Mouse (Mus musculus): ENCODE measurements at regions not wholly inside any gene's neighbourhood (a gene's known extent, or its start where the extent isn't known, plus 50 kb on each side); places are given as distances from the start of the nearest gene placed in this dataset.
A peak's percentile ranks its signal among the peaks of the same experiment; 100 is the strongest.

DNA sequence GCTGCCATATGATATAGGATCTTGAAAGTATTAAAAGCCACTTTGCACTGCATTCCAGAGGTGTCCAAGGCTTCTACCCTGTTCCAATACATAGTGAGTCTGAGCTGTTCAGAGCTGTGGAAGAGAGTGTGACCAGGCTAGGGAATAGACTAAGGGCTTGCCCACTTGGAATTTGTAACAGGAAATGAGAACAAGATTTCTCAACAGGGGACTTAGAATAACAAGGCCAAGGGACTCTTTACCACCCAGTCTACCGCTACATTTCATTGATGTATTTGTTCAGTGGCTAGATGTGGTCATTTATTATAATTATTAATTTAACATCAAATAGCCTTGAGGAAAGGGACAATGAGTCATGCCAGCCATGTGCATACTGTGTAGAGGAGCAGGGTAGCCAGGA lies 202.3 kb upstream of the Nampt start:
- no peak for ATAC-seq (replicated peaks)
- H3K4me2 ChIP-seq (replicated peaks): no peak overlapping the region
- H3K27me3 ChIP-seq: no peaks in the 10 kb centered on the region
- H3K4me3 ChIP-seq: no peak overlapping the region
- no peaks in the 10 kb centered on the region for H3K36me3 ChIP-seq
- H3K4me1 ChIP-seq: no peaks in the 10 kb centered on the region
- no peak overlapping the region for H3K9ac ChIP-seq (replicated peaks)
- 100% methylated on average over 1 of the region's 1 CpGs for WGBS
- H3K9me3 ChIP-seq: no peaks in the 10 kb centered on the region
- no peak overlapping the region for H3K27ac ChIP-seq (replicated peaks)

- no peak overlapping the region for H3K9ac ChIP-seq (replicated peaks)
- no peak overlapping the region for H3K27ac ChIP-seq (replicated peaks)
- H3K4me2 ChIP-seq (replicated peaks): no peak overlapping the region
- H3K9me3 ChIP-seq: no peaks in the 10 kb centered on the region
- no peaks in the 10 kb centered on the region for H3K36me3 ChIP-seq
- no peaks in the 10 kb centered on the region for H3K4me1 ChIP-seq
- H3K4me3 ChIP-seq: no peak overlapping the region
- 58% methylated on average over 4 of the region's 4 CpGs for WGBS
- no peaks in the 10 kb centered on the region for H3K27me3 ChIP-seq
- no peak for ATAC-seq (replicated peaks)
Measured at GRCm38 (mm10) chr12:32619830-32620229, 199.5 kb upstream of the Nampt start.

DNA sequence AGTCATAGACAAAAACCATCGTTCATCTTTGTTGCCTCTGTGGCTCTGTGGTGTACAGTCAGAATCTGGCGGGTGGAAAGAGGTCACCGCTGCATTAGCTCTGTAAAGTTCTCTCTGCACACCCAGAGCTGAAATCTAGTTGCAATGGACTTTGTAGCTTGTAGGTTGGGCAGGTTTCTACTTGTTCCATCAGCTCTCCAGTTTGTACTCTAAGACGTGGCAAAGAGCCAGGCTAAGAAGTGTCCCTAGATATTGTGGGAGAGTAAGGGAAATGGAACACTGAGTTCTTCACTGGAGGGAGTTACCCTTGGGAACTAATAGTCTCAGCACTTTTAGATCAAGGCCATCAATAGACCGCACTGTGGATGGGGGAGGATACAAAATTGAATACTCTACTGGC lies 197.6 kb upstream of the Nampt start:
- H3K4me3 ChIP-seq: no peak overlapping the region
- ATAC-seq (replicated peaks): no peak

DNA sequence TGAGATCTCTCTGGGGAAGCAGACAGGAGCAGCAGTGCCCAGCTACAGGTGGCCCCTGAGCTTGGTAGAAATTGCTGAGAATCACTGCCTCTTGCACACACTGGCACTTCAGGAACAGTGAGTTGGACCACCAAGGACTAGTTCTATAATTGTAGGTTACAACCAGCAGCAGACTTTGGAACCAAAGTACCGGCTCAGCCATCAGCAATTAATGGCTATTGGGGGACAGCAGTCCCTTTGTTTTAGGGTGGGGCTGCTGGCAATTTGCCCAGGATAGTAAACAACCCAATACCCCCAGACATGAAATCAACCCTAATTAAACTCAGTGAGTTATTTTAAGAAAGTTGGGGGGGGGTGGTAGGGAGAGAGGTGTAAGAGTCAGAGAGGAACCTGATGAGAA lies 190.8 kb upstream of the Nampt start:
- no peak overlapping the region for H3K9ac ChIP-seq (replicated peaks)
- ATAC-seq (replicated peaks): no peak; the same call in 1 of the 2 replicates
- no peak overlapping the region for H3K4me2 ChIP-seq (replicated peaks)
- H3K36me3 ChIP-seq: no peaks in the 10 kb centered on the region
- H3K4me1 ChIP-seq: peaks cover 6% of the 10 kb centered on the region; the same call in 1 of the 2 replicates
- 41% methylated on average over 1 of the region's 1 CpGs for WGBS
- no peaks in the 10 kb centered on the region for H3K27me3 ChIP-seq
- H3K9me3 ChIP-seq: no peaks in the 10 kb centered on the region
- no peak overlapping the region for H3K4me3 ChIP-seq
- H3K27ac ChIP-seq (replicated peaks): no peak overlapping the region

More for the DNA sequence above, 197.6 kb upstream of the Nampt start:
- H3K4me2 ChIP-seq (replicated peaks): no peak overlapping the region
- H3K4me1 ChIP-seq: no peaks in the 10 kb centered on the region
- H3K27ac ChIP-seq (replicated peaks): no peak overlapping the region
- no peaks in the 10 kb centered on the region for H3K36me3 ChIP-seq
- no peaks in the 10 kb centered on the region for H3K9me3 ChIP-seq
- no peak overlapping the region for H3K9ac ChIP-seq (replicated peaks)
- WGBS: 94% methylated on average over 5 of the region's 5 CpGs
- H3K27me3 ChIP-seq: no peaks in the 10 kb centered on the region

GRCm38 (mm10) chr12:32632935-32633334 lies 186.4 kb upstream of the Nampt start:
- Histone ChIP-seq H3K27me3 (no peaks in the 10 kb centered on the region; the same call in 1 of the 2 replicates), H3K9ac (replicated peaks) (no peak overlapping the region), H3K36me3 (no peaks in the 10 kb centered on the region), H3K27ac (replicated peaks) (no peak overlapping the region), H3K4me2 (replicated peaks) (no peak overlapping the region), H3K4me3 (no peak overlapping the region), H3K4me1 (peaks cover 8% of the 10 kb centered on the region), H3K9me3 (no peaks in the 10 kb centered on the region)
- no peak for ATAC-seq (replicated peaks)
- WGBS: 9% methylated on average over 3 of the region's 3 CpGs

- Histone ChIP-seq H3K27me3 (no peaks in the 10 kb centered on the region; the same call in 1 of the 2 replicates), H3K4me2 (replicated peaks) (no peak overlapping the region), H3K4me3 (no peak overlapping the region), H3K9ac (replicated peaks) (no peak overlapping the region), H3K4me1 (peaks cover 8% of the 10 kb centered on the region), H3K9me3 (no peaks in the 10 kb centered on the region), H3K27ac (replicated peaks) (no peak overlapping the region), H3K36me3 (no peaks in the 10 kb centered on the region)
- ATAC-seq (replicated peaks): no peak
- WGBS: 68% methylated on average over 5 of the region's 5 CpGs
Measured at GRCm38 (mm10) chr12:32635055-32635454, 184.3 kb upstream of the Nampt start.

GRCm38 (mm10) chr12:32637400-32638100 lies 181.8 kb upstream of the Nampt start:
- peaks cover 8% of the 10 kb centered on the region for H3K4me1 ChIP-seq
- H3K27ac ChIP-seq (replicated peaks): no peak overlapping the region
- H3K27me3 ChIP-seq: no peaks in the 10 kb centered on the region; the same call in 1 of the 2 replicates
- no peak overlapping the region for H3K4me3 ChIP-seq
- H3K9ac ChIP-seq (replicated peaks): no peak overlapping the region
- H3K9me3 ChIP-seq: no peaks in the 10 kb centered on the region
- no peak overlapping the region for H3K4me2 ChIP-seq (replicated peaks)
- peak; percentile 52; the same call in 1 of the 2 replicates for ATAC-seq (replicated peaks)
- H3K36me3 ChIP-seq: no peaks in the 10 kb centered on the region
- WGBS: 2% methylated on average over 8 of the region's 8 CpGs

DNA sequence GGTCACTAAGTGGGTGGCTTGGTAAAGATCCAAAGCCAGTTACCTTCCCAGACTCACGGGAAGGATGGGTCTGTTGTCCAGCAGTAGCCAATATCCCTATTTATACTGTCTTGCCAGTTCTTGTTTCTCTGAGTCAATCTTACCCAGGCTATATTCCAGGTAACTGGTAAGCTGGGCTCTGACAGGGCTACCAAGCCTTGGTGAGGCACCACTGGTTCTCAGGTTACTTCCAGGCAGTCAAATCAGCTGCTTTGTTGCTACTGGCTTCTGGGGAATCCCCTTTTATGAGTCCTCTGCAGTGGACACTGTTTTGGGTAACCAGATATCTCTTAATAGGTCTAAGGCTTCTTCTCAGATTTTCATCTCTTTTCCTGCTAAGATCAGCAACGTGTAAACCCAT lies 178.8 kb upstream of the Nampt start:
- Histone ChIP-seq H3K27ac (replicated peaks) (no peak overlapping the region), H3K4me1 (peaks cover 2% of the 10 kb centered on the region; the same call in 1 of the 2 replicates), H3K9me3 (no peaks in the 10 kb centered on the region), H3K36me3 (no peaks in the 10 kb centered on the region), H3K4me3 (no peak overlapping the region), H3K4me2 (replicated peaks) (no peak overlapping the region), H3K9ac (replicated peaks) (no peak overlapping the region), H3K27me3 (no peaks in the 10 kb centered on the region)
- 83% methylated on average over 2 of the region's 2 CpGs for WGBS
- no peak for ATAC-seq (replicated peaks)

DNA sequence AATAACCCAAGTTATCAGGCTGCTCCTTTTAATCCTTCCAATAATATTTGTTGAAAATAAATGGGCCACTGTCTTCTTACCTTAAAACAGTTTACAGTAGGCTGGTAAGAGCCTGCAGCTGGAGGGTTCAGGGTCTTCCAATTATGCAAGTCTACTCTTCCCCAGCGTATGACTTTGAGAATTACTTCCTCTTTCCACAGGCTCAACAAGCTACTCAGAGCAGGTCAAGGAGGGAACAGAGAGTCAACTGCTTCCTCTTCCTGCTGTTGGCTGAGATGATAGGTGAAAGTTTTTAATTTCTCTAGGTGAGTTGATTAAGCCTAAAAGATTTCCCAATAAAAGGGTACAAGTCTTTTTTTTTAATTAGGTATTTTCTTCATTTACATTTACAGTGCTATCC lies 176.9 kb upstream of the Nampt start:
- Histone ChIP-seq H3K27ac (replicated peaks) (no peak overlapping the region), H3K9me3 (no peaks in the 10 kb centered on the region), H3K4me2 (replicated peaks) (no peak overlapping the region), H3K36me3 (no peaks in the 10 kb centered on the region), H3K9ac (replicated peaks) (no peak overlapping the region), H3K4me3 (no peak overlapping the region), H3K27me3 (no peaks in the 10 kb centered on the region), H3K4me1 (no peaks in the 10 kb centered on the region)
- ATAC-seq (replicated peaks): no peak
- whole genome bisulfite sequencing: 92% methylated on average over 1 of the region's 1 CpGs

DNA sequence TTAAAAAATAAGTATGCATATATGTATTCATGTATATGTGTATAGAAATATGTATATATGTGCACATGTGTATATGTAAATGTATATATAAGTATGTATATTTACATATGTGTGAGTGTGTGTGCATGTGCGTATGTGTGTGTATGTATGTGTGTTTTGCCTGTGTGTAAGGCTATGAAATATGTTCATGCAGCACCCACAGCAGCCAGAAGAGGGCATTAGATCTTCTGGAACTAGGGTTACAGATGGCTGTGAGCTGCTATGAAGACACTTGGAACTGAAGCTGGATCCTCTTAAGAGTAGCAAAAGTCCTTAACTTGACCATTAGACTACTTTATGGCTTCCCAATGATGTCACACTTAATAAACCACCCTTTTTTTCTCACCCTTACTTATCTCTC lies 166.2 kb upstream of the Nampt start:
- ATAC-seq (replicated peaks): no peak
- no peak overlapping the region for H3K9ac ChIP-seq (replicated peaks)
- no peak overlapping the region for H3K4me2 ChIP-seq (replicated peaks)
- H3K4me1 ChIP-seq: no peaks in the 10 kb centered on the region
- no peaks in the 10 kb centered on the region for H3K27me3 ChIP-seq
- H3K4me3 ChIP-seq: no peak overlapping the region
- WGBS: 97% methylated on average over 1 of the region's 1 CpGs
- no peak overlapping the region for H3K27ac ChIP-seq (replicated peaks)
- H3K36me3 ChIP-seq: no peaks in the 10 kb centered on the region
- no peaks in the 10 kb centered on the region for H3K9me3 ChIP-seq

- Histone ChIP-seq H3K27me3 (no peaks in the 10 kb centered on the region), H3K9ac (replicated peaks) (no peak overlapping the region), H3K36me3 (no peaks in the 10 kb centered on the region), H3K27ac (replicated peaks) (no peak overlapping the region), H3K4me2 (replicated peaks) (no peak overlapping the region), H3K4me3 (no peak overlapping the region), H3K9me3 (no peaks in the 10 kb centered on the region), H3K4me1 (no peaks in the 10 kb centered on the region)
- 77% methylated on average over 2 of the region's 2 CpGs for WGBS
- no peak for ATAC-seq (replicated peaks)
Measured at GRCm38 (mm10) chr12:32656194-32656593, 163.2 kb upstream of the Nampt start.

- WGBS: 87% methylated on average over 8 of the region's 8 CpGs
Measured at GRCm38 (mm10) chr12:32661782-32662413, 157.4 kb upstream of the Nampt start.

DNA sequence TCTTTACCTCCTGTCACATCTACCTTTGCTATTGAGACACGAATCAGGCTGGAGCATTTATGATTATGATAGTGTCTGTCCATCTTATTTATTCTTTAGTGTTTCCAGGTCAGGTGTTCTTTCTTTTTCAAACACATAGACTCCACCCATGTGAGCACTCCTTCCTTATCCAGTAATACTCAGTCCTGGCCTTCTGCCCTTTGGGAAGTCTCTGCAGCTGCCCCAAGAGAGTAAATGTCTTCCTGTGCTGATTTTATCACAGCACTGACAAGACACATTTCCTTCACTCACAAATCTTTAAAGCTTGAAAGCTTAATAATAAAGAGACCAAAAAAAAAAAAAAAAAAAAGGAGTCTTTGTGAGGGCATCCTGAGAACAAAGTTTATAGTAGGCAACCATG lies 153.3 kb upstream of the Nampt start:
- no peak overlapping the region for H3K4me2 ChIP-seq (replicated peaks)
- ATAC-seq (replicated peaks): no peak
- WGBS: 87% methylated on average over 1 of the region's 1 CpGs

More at GRCm38 (mm10) chr12:32661782-32662413, 157.4 kb upstream of the Nampt start:
- Histone ChIP-seq H3K27ac (replicated peaks) (no peak overlapping the region), H3K4me1 (no peaks in the 10 kb centered on the region), H3K27me3 (no peaks in the 10 kb centered on the region), H3K36me3 (no peaks in the 10 kb centered on the region), H3K9ac (replicated peaks) (no peak overlapping the region), H3K9me3 (no peaks in the 10 kb centered on the region), H3K4me3 (no peak overlapping the region), H3K4me2 (replicated peaks) (no peak overlapping the region)
- no peak for ATAC-seq (replicated peaks)

More for the DNA sequence above, 153.3 kb upstream of the Nampt start:
- no peaks in the 10 kb centered on the region for H3K9me3 ChIP-seq
- no peak overlapping the region for H3K27ac ChIP-seq (replicated peaks)
- no peak overlapping the region for H3K9ac ChIP-seq (replicated peaks)
- no peaks in the 10 kb centered on the region for H3K4me1 ChIP-seq
- H3K4me3 ChIP-seq: no peak overlapping the region
- no peaks in the 10 kb centered on the region for H3K27me3 ChIP-seq
- no peaks in the 10 kb centered on the region for H3K36me3 ChIP-seq

All from forebrain, embryonic 15.5 days (tissue).